Mouse (Mus musculus): ENCODE results near the gene Acox3.
"Not testable (repeated sequence)": the region's sequence is repeated elsewhere in the genome, so short reads cannot be mapped to it uniquely, and the experiment has no call there.

The Acox3 gene

GRCm38 (mm10) chr5:35576409-35577020, 6.3 kb upstream of the Acox3 start:
- no peak for DNase-seq (ENCODE audit: low read depth)

GRCm38 (mm10) chr5:35578411-35578810, 4.4 kb upstream of the Acox3 start:
- no peak for DNase-seq (ENCODE audit: low read depth)

GRCm38 (mm10) chr5:35579247-35579893, 3.5 kb upstream of the Acox3 start:
- DNase-seq (ENCODE audit: low read depth), result no peak

- no peak for DNase-seq (ENCODE audit: low read depth)
Measured at GRCm38 (mm10) chr5:35580156-35580922, 2.5 kb upstream of the Acox3 start.

GRCm38 (mm10) chr5:35583221-35583783, 462 bp downstream of the Acox3 start:
- DNase-seq (ENCODE audit: low read depth), result no peak

GRCm38 (mm10) chr5:35584259-35584658, 1.4 kb downstream of the Acox3 start:
- DNase-seq (ENCODE audit: low read depth), result not testable (repeated sequence)

GRCm38 (mm10) chr5:35591497-35591896, 8.7 kb downstream of the Acox3 start:
- DNase-seq (ENCODE audit: low read depth), result no peak

- DNase-seq (ENCODE audit: low read depth), result no peak
Measured at GRCm38 (mm10) chr5:35592081-35592736, 9.4 kb downstream of the Acox3 start.

- DNase-seq (ENCODE audit: low read depth), result no peak
Measured at GRCm38 (mm10) chr5:35592824-35593223, 10.0 kb downstream of the Acox3 start.

GRCm38 (mm10) chr5:35593272-35593671, 10.4 kb downstream of the Acox3 start:
- DNase-seq (ENCODE audit: low read depth), result no peak

GRCm38 (mm10) chr5:35594768-35595167, 11.9 kb downstream of the Acox3 start:
- DNase-seq (ENCODE audit: low read depth), result no peak

GRCm38 (mm10) chr5:35595706-35596105, 12.9 kb downstream of the Acox3 start:
- DNase-seq (ENCODE audit: low read depth), result peak; percentile 71

- no peak for DNase-seq (ENCODE audit: low read depth)
Measured at GRCm38 (mm10) chr5:35596169-35597160, 13.6 kb downstream of the Acox3 start.

- no peak for DNase-seq (ENCODE audit: low read depth)
Measured at GRCm38 (mm10) chr5:35600233-35600632, 17.4 kb downstream of the Acox3 start.

GRCm38 (mm10) chr5:35601526-35601925, 18.7 kb downstream of the Acox3 start:
- no peak for DNase-seq (ENCODE audit: low read depth)

GRCm38 (mm10) chr5:35605355-35605754, 22.5 kb downstream of the Acox3 start:
- no peak for DNase-seq (ENCODE audit: low read depth)

- no peak for DNase-seq (ENCODE audit: low read depth)
Measured at GRCm38 (mm10) chr5:35606800-35607199, 24.0 kb downstream of the Acox3 start.

GRCm38 (mm10) chr5:35607784-35608183, 24.9 kb downstream of the Acox3 start:
- DNase-seq (ENCODE audit: low read depth), result no peak

- no peak for DNase-seq (ENCODE audit: low read depth)
Measured at GRCm38 (mm10) chr5:35608559-35608958, 25.7 kb downstream of the Acox3 start.

- peak; percentile 23 for DNase-seq (ENCODE audit: low read depth)
Measured at GRCm38 (mm10) chr5:35609381-35609780, 26.5 kb downstream of the Acox3 start.

- no peak for DNase-seq (ENCODE audit: low read depth)
Measured at GRCm38 (mm10) chr5:35609971-35610370, 27.1 kb downstream of the Acox3 start.
